Mouse (Mus musculus) erythroblast, embryonic 14.5 days (primary cell): Measurements from ENCODE around the gene Amer2. TPM values are rescaled to one million over a fixed set of nuclear protein-coding genes. Genes with fewer than 3 reads are reported as not detected.

ENCODE experiments used
- H3K27me3 ChIP-seq: 2 replicates; pipeline ENCODE4 v1.6.1; 2012; ENCODE audit warnings: inconsistent platforms; ENCODE audit not compliant: control insufficient read depth
- H3K36me3 ChIP-seq: 2 replicates; pipeline ENCODE4 v1.6.1; 2012; ENCODE audit warnings: mild to moderate bottlenecking, inconsistent platforms; ENCODE audit not compliant: control insufficient read depth
- H3K4me1 ChIP-seq: 2 replicates; pipeline ENCODE4 v1.6.1; 2012; ENCODE audit warnings: inconsistent platforms; ENCODE audit not compliant: control insufficient read depth
- H3K4me3 ChIP-seq: replicated peaks from 2 replicates; pipeline ENCODE3; 2012; ENCODE audit warnings: moderate library complexity, mild to moderate bottlenecking, inconsistent platforms
- H3K9me3 ChIP-seq: 2 replicates; pipeline ENCODE4 v1.6.1; 2012; ENCODE audit warnings: low read length, inconsistent platforms, mixed read lengths; ENCODE audit not compliant: control insufficient read depth
- GATA1 ChIP-seq: IDR thresholded peaks from 2 replicates; pipeline ENCODE4 v1.6.1; 2012; ENCODE audit warnings: low read length, inconsistent platforms, mixed read lengths
- TAL1 ChIP-seq: IDR thresholded peaks from 3 replicates; pipeline ENCODE4 v1.6.1; 2012; ENCODE audit warnings: low read length, inconsistent platforms, mixed read lengths
- polyA plus RNA-seq: library from polyadenylated mRNA; stranded (reverse); fragments of >175 nt; gene quantifications from 2 replicates; pipeline ENCODE4 v1.2.3, GENCODE M21; 2012

Amer2 gene
- polyA plus RNA-seq, 1 experiment = not detected

DNA sequence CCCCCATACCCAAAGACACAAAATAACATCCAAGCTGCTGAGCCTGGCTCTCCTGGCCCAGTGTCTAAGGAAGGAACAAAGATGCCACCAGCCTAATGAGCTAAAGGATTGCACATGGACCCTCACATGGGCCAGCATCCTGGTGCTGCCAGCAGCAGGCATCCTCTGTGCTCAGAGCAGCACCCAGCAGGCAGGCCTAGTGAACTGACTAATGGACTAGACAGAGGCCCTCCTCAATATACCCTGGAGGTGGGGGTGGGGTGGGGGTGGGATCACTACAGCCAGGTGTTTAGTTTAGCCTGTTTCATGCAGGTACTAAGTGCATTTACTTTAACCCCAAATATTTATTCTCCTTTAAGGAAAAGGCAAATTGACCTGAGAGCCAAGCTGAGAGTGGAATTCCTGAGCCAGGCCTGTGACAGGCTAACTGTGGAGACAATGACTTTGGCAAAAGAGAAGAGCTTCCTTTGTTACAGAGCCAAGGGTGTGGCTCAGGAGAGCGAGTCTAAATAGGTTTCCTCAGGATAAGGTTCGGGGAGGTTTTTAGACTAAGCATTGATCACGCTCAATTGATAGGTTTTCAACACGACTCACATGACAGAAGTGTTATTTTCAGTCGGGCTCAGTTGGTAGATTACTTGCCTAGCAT, 3.3 kb upstream of the Amer2 start:
- Histone ChIP-seq H3K4me1 (no peaks in the 10 kb centered on the region), H3K27me3 (no peaks in the 10 kb centered on the region), H3K4me3 (no peak overlapping the region), H3K9me3 (no peaks in the 10 kb centered on the region), H3K36me3 (no peaks in the 10 kb centered on the region)
- TF ChIP-seq GATA1 (no peak), TAL1 (no peak)

DNA sequence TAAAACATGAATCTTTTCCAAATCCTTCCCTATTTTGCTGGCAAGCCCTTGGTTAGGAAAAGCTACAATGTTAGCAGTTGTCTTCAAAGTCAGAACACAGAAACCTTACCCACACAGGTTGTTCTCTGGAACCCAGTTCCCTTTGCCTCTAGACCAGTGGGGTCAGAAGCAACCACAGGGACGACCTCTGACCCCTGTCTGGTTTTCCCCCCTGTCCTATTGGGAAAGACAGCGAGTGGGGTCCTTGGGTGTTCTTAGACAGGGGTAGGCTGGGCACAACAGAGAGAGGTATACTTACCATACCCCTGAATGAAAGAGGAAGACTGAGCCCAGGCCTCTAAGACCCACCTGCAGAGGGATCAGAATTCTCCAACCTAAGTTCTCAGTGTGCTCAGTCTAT, 4.0 kb downstream of the Amer2 start:
- Histone ChIP-seq H3K4me3 (no peak overlapping the region), H3K27me3 (peaks cover 37% of the 10 kb centered on the region)
- TF ChIP-seq TAL1 (no peak), GATA1 (no peak)

GRCm38 (mm10) chr14:60377546-60377945, 4.5 kb downstream of the Amer2 start:
- Histone ChIP-seq H3K4me1 (no peaks in the 10 kb centered on the region), H3K4me3 (no peak overlapping the region), H3K27me3 (peaks cover 37% of the 10 kb centered on the region), H3K36me3 (no peaks in the 10 kb centered on the region), H3K9me3 (no peaks in the 10 kb centered on the region)
- TF ChIP-seq GATA1 (no peak), TAL1 (no peak)

More for the DNA sequence above, 4.0 kb downstream of the Amer2 start:
- Histone ChIP-seq H3K36me3 (no peaks in the 10 kb centered on the region), H3K9me3 (no peaks in the 10 kb centered on the region), H3K4me1 (no peaks in the 10 kb centered on the region)

DNA sequence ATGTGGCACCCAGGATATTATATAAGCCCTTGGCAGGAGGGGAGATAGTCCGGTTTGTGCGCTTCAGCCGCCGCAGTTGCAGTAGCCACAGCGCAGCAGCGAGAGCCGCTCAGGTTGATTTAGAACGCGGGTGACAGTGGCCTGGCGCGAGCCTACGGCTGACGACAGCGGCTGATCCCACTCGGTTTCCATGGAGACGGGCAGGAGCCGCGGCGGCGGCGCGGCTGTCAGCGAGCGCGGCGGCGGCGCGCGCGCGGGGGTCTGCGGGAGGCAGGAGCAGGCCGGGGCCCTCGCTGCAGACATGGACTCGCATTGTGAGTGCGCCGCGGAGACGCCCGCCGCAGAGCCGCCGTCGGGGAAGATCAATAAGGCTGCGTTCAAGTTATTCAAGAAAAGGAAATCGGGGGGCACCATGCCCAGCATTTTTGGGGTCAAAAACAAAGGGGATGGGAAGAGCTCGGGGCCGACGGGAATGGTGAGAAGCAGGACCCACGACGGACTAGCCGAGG, 5.1 kb downstream of the Amer2 start:
- peak overlapping the region; percentile 46 for H3K4me3 ChIP-seq

GRCm38 (mm10) chr14:60378566-60379322, 5.7 kb downstream of the Amer2 start:
- TF ChIP-seq TAL1 (no peak), GATA1 (no peak)
- no peaks in the 10 kb centered on the region for H3K4me1 ChIP-seq
- H3K27me3 ChIP-seq = peaks cover 37% of the 10 kb centered on the region
- H3K4me3 ChIP-seq = peak overlapping the region; percentile 46
- no peaks in the 10 kb centered on the region for H3K36me3 ChIP-seq
- no peaks in the 10 kb centered on the region for H3K9me3 ChIP-seq

More for the DNA sequence above, 5.1 kb downstream of the Amer2 start:
- TF ChIP-seq GATA1 (no peak), TAL1 (no peak)
- Histone ChIP-seq H3K9me3 (no peaks in the 10 kb centered on the region), H3K27me3 (peaks cover 37% of the 10 kb centered on the region), H3K36me3 (no peaks in the 10 kb centered on the region), H3K4me1 (no peaks in the 10 kb centered on the region)

- H3K9me3 ChIP-seq = no peaks in the 10 kb centered on the region
- H3K4me1 ChIP-seq = no peaks in the 10 kb centered on the region
- no peak overlapping the region for H3K4me3 ChIP-seq
- H3K36me3 ChIP-seq = no peaks in the 10 kb centered on the region
- peaks cover 37% of the 10 kb centered on the region for H3K27me3 ChIP-seq
- TF ChIP-seq TAL1 (no peak), GATA1 (no peak)
These were observed 6.4 kb downstream of the Amer2 start for GRCm38 (mm10) chr14:60379323-60379957.

DNA sequence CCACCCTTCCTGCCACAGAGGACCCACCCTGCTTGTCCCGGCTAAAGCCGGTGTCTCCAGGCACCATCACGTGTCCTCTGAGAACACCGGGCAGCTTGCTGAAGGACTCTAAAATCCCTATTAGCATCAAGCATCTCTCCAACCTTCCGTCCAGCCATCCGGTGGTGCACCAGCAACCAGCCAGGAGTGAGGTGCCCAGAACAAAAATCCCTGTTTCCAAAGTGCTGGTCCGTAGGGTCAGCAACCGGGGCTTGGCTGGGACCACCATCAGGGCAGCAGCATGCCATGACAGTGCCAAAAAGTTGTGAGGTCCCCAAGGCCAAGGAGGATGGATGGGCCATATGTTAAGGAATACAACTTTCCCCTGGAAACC, 6.9 kb downstream of the Amer2 start:
- TF ChIP-seq GATA1 (no peak), TAL1 (no peak)
- H3K36me3 ChIP-seq = no peaks in the 10 kb centered on the region
- no peaks in the 10 kb centered on the region for H3K9me3 ChIP-seq
- peaks cover 37% of the 10 kb centered on the region for H3K27me3 ChIP-seq
- H3K4me1 ChIP-seq = no peaks in the 10 kb centered on the region
- H3K4me3 ChIP-seq = no peak overlapping the region

- Histone ChIP-seq H3K9me3 (no peaks in the 10 kb centered on the region), H3K4me1 (no peaks in the 10 kb centered on the region), H3K4me3 (no peak overlapping the region), H3K27me3 (peaks cover 35% of the 10 kb centered on the region), H3K36me3 (no peaks in the 10 kb centered on the region)
- no peak for TF ChIP-seq TAL1
- no peak for TF ChIP-seq GATA1
These were observed 8.6 kb downstream of the Amer2 start for GRCm38 (mm10) chr14:60381671-60382070.

DNA sequence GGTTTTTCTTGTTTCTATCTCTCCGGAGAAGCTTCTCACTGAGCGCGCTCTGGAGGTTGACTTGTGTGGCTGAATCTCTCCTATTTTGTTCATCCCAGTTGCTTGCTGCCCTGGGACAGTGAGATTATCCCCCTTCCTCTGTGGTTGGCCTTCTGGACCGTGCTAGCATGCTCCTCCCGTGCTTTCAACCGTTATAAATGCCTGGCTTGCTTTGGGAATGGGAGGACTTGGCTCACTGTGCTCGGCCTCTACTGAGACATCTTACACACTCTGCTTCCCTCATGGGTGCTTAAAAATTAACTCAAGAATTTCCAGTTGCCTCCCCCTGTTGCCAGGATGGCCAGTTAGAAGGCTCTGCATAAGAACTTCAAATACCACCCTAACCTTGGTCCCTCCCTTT, 10.8 kb downstream of the Amer2 start:
- H3K27me3 ChIP-seq = peaks cover 15% of the 10 kb centered on the region
- no peaks in the 10 kb centered on the region for H3K9me3 ChIP-seq
- H3K4me1 ChIP-seq = no peaks in the 10 kb centered on the region
- H3K36me3 ChIP-seq = no peaks in the 10 kb centered on the region
- no peak for TF ChIP-seq GATA1
- no peak for TF ChIP-seq TAL1
- no peak overlapping the region for H3K4me3 ChIP-seq
